Mouse (Mus musculus) A20 (cell line): Measurements from ENCODE around the gene Gm15319.
A peak's percentile ranks its signal among the peaks of the same experiment; 100 is the strongest.
"Not testable (repeated sequence)": the region's sequence is repeated elsewhere in the genome, so short reads cannot be mapped to it uniquely, and the experiment has no call there.

Experiments used
- DNase-seq: peaks from one replicate; pipeline ENCODE4 v3.0.0-alpha.2; 2011; ENCODE audit warnings: low read depth, low spot score

The Gm15319 gene

DNA sequence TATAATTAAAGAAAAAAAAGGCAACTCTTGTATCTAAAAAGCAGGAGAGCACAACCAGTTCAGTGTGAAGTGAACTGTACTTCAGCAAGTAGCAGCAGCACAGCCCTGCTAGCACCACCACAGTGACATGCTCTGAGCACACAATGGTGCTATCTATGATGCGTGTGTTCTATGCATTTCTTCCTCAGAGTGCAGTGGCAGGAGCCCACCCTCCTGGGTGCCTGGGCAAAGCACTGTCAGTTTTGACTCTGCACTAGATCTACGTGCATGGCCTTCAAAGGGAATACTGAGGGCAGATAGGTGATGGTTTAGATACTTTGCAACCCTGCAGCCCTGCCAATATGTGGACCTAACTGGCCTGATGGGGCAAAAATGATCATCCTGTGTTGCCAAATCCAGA, at the start of gene Gm15319:
Gene Gm15319, minus strand, starts transcription at position 101 of the 400 bp plus-strand sequence.
- DNase-seq = not testable (repeated sequence)

DNA sequence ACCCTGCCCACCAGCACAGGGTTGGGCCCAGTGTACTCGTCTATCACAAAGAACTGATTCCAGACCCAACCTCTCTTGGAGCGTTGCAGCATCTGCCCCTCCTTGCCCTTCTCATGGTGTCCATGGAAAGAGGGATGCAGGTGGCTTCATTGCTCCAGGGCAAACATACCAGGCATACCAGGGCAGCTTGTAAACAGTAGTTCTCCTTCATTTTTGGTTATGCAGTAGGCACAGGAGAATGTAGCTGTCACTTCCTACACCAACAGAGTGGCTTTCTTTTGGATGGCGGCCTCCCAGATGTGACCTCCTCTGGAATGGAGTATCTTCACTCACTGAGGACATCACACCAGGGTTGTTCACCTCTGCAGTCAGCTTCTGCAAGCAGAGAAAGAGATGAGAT, 47.3 kb upstream of the Gm15319 start:
- DNase-seq = not testable (repeated sequence)

DNA sequence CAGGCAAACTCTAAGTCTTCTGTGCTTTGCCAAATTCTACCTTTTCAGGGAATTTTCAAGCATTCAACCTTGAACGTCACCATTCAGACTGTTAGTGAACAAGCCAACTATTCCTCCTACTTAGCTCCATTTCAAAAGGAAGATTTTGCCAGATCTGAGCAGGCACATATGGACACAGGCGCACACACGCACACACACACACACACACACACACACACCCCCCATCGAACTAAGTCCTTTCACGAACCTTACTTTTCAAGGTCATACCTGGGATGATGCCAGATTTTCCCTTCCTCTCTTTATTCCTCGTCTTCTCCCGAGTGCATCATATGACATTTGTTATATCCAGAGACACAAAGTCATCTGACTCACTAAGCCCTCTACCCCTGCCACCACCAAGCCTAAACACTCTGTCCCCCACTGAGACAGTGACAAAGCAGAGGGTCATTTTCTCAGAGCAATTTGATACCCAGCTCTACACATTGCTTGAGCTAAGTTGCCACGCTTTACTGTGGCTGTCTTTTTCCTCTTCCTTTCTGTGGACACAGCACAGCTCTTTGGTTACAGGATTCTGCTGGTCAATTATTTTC, 45.5 kb upstream of the Gm15319 start:
- DNase-seq = peak; percentile 27

DNA sequence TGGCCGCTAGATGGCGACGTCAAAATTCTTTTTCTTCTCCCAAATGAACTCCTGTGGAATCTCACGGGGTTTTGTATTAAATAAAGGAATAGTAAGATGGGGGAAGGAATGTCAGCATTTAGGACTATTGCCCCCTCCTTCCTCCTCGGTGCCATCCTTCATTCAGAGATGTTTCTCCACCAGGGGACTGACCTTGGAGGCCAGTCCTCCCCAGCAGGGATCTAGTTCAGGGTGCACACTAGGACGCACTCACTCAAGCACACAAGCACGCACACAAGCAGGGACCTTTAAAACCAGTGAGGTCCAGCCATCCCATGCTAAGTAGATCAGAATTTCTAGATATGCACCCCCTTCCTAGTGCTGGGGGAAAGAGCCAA, 26.3 kb upstream of the Gm15319 start:
- DNase-seq = not testable (repeated sequence)

DNA sequence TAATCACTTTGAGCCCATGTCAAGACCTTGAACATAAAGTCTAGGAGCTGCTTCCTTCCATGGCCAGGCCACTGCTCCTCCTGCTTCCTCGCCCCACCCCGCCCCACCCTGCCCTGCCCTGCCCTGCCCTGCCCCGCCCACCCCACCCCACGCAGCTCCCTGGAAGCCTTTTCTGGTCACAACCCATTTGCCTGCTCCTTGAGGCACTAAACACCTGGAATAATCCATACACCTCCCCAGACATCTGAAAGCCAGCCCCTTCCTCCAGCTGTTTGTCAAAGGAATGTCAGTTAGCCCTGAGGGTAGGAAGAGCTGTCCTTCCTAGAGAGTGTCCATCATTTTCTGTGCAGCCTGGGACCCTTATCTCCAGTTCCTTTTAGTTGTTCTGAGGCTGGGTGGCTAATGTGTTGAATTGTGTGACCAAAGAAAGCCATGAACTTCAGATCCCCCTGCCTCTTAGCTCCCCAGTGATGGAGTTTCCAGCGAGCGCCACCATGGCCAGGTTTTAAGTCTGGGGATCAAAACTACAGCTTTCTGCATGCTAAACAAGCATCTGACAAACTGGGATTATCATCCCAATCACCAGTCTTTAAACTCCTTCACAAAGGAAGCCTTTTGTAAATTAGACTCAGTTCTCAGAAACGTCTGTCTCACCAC, 25.8 kb upstream of the Gm15319 start:
- not testable (repeated sequence) for DNase-seq

DNA sequence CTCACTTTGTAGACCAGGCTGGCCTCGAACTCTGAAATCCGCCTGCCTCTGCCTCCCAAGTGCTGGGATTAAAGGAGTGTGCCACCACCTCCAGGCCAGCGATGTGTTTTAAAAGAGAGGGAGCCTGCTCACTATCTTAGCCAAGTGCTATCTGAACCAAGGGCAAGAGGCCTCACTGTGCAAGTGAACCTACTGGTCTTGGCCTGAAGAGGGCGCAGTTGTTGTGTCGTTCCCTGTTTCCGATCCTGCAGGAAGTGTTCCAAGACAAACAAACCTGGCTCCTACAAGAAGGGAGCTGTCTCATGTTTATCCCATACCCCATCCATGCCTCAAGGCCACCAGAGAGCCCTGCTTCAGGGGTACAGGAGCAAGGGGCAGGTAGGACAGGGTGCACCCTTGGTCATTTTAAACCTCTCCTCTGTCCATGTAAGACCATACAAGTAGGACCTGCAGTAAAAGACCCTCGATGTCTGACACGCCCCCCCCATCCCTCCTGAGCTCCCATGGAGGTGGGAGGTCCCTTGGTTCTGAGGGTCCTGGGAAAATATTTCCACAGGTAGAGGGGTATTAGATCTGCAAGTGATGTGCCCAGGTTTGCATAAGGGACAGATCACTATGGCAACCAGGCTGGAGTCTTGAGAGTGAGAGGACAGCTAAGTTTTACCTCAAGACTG, 24.2 kb upstream of the Gm15319 start:
- DNase-seq = peak; percentile 6

DNA sequence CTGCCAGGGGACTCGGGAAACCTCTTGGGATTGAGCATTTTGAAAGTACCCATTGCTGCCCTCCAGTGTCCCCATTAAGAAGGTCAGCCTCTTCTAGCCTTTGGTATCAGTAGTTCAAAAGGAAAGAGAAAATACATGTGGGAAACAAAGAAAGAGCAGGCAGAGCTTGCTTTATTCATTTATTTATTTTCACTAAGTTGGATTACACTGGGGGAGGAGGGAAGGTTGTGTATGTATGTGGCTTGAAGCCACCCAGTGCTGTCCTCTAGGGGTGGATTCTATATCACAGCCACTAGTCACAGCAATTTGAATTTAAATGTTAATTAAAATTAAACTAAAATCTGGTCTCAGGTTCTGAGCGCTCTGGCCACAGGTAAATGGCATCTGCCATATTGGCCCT, 22.0 kb upstream of the Gm15319 start:
- DNase-seq = not testable (repeated sequence)

DNA sequence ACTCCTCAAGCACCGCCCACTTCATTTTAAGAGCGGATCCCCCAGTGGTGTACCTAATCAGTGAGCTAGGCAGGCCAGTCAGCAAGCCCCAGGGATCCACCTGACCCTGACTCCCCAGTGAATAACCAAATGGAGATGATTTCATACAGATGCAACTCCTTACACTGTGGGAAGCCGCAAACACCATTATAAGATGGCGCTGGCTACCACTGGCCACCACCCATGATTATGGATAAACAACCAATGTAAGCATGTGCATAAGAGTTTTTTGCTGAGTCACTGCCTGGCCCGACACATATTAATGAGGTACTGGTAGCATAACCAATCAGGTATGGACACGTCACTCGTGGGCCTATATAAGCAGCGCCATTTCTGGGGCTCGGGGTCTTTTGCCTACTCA, 21.1 kb upstream of the Gm15319 start:
- DNase-seq = not testable (repeated sequence)

DNA sequence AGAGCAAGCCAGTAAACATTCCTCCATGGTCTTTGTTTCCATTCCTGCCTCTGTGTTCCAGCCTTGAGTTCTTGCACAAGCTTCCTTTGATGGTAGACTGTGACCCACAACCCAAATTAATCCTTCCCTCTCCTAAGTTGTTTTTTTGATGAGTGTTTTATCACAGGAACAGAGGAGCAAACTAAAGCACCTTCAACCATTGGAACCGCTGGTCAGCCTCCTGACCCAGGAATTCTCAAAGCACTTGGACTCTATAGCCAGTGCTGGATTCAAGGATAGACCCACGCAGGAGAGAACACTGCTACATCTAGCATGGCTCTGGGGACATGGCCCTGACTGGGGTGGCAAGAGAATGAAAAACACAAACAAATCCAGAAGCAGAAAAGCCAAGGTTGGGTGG, 19.1 kb upstream of the Gm15319 start:
- DNase-seq = not testable (repeated sequence)

DNA sequence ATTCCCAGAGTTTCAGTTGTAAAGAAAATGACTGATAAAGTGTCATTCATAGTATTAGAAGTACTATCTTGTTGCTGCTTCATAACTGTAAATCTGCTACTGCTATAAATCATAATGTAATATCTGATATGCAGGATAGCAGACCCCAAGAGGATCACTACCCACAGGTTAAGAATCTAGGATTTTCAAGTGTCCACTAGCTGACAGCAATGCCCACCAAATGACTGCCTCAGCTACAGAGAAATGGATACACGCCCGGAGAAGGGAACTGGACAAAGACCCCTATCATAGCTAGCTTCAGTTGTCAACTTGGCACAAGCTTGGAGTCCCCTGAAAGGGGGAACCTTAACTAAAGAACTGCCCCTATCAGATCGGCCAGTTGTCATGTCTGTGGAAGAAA, 18.6 kb upstream of the Gm15319 start:
- DNase-seq = not testable (repeated sequence)

DNA sequence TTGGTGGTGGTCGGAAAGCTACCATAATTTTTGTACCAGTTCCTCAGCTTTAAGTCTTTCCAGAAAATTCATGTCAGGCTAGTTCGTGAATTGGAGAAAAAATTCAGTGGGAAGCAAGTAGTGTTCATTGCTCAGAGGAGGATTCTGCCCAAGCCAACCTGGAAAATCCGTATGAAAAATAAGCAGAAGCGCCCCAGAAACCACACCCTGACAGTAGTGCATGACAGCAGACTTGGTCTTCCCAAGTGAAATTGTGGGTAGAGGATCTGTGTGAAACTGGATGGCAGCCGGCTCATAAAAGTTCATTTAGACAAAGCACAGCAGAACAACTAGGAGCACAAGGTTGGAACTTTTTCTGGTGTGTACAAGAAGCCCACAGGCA, 18.2 kb upstream of the Gm15319 start:
- not testable (repeated sequence) for DNase-seq

DNA sequence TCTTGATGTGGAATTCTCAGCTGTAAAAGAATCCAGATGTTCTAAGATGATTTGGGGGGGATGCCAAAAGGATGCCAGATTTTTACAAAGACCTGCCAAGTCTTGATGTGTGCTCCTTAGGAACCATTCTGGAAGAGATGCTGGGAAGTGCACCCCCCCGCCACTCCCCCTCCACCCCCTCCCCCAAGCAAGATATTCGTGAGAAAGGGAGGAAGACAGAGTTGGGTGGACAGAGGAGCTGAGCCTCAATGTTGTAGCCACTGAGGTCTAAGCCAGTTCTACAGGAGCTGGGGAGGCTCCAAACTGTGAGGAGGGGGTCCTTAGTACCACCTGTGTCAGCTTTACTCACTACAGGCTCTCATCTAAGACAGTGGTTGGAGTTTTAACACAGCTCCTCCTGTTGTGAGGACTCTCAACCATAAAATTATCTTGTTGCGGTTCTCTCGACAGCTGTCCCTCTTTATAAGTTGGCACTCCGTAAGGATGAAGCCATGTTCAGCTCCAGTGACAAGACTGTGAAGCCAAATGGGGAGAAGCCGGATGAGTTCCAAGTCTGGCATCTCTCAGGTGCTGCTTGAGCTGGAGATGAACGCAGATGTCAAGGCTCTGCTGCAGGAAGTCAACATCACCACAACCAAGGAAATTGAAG, 17.7 kb upstream of the Gm15319 start:
- DNase-seq = not testable (repeated sequence)

DNA sequence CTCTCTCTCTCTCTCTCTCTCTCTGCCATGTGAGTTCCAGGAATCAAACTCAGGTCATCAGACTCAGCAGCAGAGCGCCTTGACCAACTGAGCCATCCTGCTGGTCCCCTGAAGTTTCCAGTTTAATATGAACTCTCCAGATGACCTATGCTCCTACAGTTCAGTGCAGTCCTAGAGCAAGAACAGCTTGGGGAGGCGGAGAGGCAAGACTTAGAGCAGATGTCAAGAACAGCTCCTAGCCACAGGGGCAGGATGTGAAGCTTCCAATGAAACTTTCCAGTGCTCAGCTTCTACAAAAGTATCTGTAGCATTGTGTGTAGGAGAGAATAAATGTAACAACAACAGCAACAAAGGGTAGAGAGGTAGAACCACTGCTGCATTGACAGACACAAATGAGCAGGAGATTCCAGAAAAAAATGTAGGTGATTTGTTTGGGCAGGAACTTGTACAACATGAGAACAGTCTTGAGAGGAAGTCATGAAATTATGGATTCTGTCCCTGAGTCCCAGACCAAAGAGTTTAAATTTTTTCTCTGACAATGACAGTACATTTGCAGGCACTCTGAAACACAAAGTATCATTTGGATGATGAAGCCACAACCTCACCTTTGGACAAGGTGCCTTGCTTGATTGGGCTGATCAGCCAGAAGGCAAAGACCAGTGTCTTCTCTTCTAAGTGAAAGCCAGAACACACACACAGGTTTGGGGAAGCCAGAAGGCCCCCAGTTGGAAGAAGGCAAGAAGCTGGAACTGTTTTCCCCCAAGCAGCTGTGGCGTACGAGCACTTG, 16.8 kb upstream of the Gm15319 start:
- not testable (repeated sequence) for DNase-seq

DNA sequence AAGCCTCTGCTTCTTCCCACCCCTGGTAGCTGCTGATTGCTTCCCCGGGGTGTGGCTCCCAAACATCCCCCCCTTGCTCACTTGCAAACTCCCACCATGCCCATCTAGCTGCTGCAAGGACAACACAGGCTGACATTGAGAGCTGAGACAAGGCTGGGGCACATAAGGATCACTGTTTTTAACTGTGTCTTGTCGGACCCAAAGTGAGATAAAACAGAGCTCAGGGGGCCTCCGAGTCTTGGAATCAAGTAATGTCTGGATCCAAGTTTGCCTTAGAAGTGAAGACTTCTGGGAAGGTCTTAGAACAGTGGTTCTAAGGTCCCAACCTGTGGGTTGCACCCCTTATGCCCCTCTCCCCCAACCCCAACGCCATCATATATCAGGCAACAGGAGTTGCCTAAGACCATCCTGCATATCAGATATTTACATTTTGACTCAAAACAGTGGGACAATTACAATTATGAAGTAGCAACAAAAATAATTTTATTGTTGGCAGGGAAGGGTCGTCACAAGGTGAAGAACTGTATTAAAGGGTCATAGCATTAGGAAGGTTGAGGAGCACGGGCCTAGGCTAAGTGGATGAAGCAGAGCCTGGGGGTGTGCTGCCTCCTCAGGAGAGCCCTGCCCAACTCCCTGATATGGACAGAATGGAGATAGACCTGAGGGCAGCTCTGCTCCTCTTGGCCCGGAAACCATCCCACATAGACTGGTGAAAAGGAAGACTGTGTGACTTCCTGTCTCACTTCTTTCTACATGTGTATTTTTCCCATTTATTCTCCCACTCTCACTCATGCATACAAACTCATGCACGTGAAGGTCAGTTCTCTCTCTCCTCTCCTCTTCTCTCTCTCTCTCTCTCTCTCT, 16.0 kb upstream of the Gm15319 start:
- not testable (repeated sequence) for DNase-seq

DNA sequence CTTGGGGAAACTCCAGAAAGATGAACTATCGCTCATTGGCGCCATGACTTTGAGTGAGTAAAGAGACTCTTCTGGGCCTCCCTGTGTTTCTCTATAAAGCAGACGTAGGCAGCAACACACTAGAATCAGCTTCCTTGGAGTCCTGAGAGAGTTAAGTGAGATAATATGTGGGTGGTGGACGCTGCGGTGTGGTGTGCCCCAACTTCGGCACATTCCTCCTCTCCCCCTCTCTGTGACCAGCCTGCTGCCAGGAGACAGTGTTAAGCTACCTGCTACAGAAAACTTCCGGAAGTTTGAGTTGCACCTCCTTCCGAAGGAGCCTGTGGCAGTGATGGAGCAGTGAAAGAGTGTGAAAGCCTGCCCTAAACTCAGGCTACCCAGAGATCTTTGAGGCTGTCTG, 15.3 kb upstream of the Gm15319 start:
- DNase-seq = not testable (repeated sequence)

DNA sequence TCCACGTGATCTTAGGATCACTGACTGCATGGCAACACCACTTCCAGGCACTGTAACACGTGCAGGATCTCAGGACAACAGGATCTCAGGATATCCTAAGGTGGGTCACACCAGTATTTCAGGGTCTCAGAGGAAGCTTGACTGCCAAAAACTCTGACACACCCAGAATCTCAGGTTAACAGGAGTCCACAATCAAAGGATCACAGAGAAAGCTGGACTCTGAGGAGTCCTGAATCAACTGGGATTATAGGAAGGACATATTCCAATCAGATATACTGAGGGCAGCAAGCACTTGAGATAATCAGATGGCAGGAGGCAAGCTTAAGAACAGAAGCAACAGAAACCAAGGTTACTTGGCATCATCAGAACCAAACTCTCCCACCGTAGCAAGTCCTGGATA, 12.7 kb upstream of the Gm15319 start:
- not testable (repeated sequence) for DNase-seq

DNA sequence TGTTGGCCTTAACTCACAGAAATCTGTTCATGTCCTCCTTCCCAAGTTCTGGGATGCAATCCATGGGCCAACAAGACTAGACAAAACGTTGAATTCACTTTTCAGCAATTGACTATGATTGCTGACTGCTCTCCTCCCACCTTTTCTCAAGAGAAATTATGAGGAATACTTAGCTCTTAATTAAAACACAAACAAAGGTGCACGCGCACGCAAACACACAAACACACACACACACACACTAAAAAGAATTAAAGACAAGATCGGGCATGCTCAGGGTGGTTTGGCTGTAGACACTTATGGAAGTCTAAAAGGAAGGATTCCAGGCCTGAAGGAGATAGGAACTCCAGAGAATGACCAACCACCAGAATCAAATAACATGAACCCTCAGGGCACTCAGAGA, 6.6 kb downstream of the Gm15319 start:
- DNase-seq = not testable (repeated sequence)

DNA sequence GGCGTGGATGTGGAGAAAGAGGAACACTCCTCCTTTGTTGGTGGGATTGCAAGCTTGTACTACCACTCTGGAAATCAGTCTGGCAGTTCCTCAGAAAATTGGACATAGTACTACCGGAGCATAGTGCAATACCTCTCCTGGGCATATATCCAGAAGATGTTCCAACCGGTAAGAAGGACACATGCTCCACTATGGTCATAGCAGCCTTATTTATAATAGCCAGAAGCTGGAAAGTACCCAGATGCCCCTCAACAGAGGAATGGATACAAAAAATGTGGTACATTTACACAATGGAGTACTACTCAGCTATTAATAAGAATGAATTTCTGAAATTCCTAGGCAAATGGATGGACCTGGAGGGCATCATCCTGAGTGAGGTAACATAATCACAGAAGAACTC, 9.4 kb downstream of the Gm15319 start:
- not testable (repeated sequence) for DNase-seq

DNA sequence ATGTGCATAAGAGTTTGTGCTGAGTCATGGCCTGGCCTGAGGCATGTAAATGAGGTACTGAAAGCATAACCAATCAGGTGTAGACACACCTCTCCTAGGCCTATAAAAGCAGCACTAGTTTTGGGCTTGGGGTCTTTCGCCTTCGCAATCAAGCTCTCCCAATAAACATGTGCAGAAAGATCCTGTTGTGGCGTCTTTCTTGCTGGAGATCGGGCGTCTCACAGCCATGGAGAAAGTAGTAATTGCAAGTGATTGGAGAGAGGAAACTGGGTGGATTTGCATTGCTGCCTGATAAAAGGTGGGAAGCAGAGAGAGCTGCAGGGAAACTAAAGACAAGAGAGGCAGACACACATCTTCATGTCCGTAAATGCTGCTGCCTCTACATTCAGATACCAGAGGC, 60.3 kb downstream of the Gm15319 start:
- not testable (repeated sequence) for DNase-seq

DNA sequence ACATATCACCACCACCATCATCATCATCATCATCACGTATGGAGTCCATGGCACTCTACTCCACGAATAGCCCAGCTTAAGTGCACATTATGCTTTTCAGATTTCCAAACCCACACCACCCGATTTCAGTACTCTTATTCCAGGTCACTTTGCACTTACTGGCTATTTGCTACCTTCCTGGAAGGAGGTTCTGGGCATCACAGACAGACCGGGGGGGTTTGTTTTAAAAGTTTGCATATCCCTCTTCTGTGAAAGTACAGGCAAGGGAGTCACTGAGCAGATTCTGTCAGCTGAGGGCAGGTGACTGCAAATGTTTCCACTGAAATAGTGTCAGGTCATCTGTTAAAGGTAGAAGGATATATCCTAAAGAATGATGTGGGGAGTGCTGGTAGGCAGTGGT, 63.0 kb downstream of the Gm15319 start:
- not testable (repeated sequence) for DNase-seq
